Mouse (Mus musculus) G1E-ER4 (cell line): ENCODE data around the gene Tcf7l1. TPM values are rescaled to one million over a fixed set of nuclear protein-coding genes. Genes with fewer than 3 reads are reported as not detected.

ENCODE experiments used
- GATA1 ChIP-seq: IDR thresholded peaks from one replicate; pipeline ENCODE4 v1.8.0; 2012; ENCODE audit warnings: low read length, inconsistent platforms
- polyA plus RNA-seq: library from polyadenylated mRNA; stranded (reverse); fragments of >175 nt; gene quantifications from 2 replicates; pipeline ENCODE4 v1.2.3, GENCODE M21; 2012

Tcf7l1 gene
- not detected in 2 replicates for polyA plus RNA-seq

DNA sequence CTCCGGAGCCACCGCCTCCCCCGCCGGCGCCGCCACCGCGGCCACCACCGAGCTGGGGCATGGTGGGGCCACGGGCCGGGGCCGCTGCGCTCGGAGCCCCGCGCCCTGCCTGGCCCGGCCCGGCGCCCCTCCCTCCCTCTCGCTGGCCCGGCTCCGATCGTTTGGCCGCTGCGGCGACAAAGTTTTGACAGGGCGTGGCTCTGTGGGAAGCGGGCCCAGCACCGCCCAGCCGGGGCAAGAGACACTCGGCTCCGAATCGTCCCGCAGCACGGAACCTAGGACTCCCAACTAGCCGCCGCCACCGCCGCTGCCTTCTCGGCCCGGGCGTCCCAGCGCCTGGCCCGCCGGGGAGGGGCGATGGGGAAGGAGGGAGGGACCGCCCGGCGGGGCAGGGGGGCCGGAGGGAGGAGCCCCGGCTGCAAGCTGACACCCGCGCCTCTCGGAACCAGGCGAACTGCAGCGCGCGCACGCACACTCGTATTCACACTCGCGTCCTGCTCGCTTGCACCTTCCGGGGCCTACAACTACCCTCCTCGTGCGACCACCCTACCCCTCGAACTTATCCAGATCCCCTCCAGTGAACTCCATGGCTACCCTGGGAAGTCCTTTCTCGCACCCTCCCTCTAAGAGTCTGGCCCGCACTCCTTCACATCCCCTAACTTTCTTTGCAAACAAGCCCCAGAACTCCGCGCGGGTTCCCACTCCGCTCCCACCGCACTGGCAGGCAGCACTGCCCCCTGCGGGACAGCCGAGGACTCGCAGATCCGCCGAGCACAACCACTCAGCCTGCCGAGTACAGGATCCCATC is at the start of gene Tcf7l1:
Gene Tcf7l1, minus strand, starts transcription at position 363 of the 808 bp plus-strand sequence.
- TF ChIP-seq GATA1: no peak

DNA sequence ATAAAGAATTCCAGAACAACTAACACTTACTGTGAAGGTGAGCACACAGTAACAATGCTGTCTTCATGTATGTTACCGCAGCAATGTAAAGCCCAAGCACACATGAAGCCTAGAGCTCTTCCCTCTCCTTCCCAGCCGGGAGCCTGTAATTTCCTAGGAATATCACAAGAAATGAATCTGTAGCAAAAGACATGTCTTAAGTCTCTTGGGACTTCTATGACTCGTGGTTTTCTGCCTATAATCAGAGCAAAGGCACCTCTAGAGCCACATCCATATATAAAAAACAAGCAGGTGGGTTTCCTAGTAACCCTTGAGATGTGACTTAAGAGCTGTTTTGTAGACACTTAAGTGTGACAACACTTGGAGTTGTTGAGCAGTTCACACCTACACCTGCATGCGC is 48.7 kb upstream of the Tcf7l1 start:
- no peak for TF ChIP-seq GATA1

DNA sequence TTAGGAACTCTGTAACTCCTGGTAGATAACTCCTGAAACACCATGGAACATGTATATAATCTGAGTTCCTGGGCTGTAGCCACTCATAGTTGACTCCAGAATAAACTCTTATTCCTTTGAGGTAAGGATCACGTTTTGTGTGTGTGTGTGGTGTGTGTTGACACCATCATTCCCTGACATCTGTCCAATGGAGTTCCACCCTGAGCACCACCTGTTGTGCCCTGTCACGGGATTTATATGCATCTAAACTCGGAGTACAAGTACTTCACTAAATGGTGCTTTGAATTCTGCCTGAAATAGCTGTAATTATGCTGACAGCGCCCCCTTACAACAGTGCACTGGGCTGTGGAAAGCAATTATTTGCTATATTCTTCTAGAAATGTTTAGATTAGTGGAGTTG is 45.5 kb upstream of the Tcf7l1 start:
- no peak for TF ChIP-seq GATA1

DNA sequence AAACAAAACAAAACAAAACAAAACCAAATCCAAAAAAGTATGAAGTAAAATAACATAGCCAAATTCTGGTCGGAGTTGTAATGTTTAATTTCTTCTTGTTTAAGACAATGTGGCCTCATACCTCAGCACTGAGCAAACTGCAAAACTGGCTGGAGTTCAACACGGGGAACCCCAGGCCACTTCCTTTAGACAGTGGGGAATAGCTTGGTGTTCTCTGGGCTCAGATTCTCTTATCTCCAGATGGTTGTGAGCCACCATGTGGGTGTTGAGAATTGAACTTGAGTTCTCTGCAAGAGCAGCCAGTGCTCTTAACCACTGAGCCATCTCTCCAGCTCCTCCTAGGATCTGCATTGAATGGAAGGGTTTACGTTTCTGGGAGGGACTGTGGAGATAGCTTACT is 42.8 kb upstream of the Tcf7l1 start:
- TF ChIP-seq GATA1: no peak

DNA sequence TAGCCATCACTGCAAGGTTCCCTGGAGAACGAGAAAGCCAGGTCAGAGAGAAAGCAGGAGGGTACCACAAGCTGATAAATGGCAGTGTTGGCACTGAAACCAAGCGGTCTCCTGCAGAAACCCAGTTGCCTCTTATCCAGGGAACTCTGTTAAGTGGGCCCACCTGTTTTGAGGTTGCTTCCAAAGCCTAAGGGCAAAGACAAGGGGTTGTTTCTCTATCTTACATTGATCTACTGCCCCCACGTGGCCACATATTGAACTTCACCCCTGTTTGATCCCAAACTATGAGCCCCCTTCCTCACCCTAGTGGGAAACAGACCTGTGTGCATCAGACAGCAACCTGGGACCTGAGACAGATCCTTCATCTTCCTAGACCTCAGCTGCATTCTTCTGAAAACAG is 42.2 kb upstream of the Tcf7l1 start:
- no peak for TF ChIP-seq GATA1

DNA sequence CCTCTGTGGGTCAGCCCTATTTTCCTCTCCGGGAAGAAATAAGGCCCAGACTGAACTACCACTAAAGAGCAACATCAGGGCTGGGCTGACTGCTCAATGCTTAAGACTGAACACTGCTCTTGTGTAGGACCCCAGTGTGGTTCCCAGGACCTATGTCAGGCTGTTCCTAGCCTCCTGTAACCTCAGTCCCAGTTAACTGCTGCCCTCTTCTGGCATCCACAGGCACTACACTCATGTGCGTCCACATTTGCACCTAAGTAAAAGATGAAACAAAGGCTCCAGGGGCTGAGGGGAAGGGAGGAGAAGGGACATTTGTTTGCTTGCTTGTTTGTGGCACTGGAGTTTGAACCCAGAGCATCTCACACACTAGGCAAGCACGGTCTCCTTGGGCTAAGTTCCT is 39.8 kb upstream of the Tcf7l1 start:
- no peak for TF ChIP-seq GATA1

DNA sequence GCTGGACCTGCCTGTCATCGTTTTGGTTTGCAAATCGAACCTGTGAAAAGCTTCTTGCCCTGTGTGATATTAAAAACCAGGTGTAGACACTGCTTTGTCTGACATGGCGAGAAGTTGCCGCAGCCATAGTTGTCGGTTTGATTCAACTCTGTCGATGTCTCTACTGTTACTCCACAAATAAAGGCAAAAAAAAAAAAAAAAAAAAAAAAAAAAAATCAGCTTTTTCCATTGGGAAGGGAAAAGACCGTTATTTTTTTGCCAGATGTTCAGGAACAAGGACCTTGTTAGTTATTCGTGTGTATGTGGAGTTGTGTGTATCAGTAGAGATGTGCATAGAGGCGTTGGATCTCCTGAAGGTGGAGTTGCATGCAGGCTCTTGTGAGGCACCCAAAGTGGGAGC is 36.7 kb upstream of the Tcf7l1 start:
- TF ChIP-seq GATA1: no peak

DNA sequence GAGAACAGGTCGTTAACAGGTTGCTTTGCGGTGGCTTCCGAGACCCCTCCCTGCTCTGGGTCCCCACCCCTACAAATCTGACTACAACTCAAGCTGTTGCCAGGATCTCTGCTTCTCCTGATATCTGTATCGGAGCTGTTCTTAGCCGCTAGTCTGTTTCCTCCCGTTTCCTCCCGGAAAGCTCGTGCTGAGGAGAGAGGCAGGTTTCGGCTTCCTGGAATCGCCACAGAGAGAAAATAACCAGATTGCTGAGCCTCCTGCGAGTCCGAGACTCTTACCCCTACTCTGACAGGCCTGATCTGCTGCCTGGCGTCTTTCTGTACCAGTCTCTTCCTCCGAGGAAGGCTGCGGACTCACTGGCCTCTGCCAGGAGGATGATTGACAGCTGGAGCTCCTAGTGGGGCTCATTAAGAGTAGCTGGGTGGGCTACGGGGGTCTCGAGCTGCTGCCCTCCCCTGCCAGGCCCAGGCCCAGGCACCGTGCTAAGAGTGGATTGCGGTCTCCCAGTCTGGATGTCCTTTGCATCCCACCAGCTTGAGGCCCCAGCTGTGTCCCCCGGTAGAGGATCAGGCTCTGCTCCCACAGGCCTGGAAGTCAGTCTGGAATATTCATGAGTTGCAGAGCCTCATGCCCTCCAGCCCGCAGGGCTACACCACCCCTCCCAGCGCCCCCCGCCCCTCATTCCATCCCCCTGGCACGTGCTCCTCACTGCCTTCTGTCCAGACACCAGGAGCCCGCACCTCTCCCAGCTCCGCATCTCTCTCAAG is 36.1 kb upstream of the Tcf7l1 start:
- no peak for TF ChIP-seq GATA1

DNA sequence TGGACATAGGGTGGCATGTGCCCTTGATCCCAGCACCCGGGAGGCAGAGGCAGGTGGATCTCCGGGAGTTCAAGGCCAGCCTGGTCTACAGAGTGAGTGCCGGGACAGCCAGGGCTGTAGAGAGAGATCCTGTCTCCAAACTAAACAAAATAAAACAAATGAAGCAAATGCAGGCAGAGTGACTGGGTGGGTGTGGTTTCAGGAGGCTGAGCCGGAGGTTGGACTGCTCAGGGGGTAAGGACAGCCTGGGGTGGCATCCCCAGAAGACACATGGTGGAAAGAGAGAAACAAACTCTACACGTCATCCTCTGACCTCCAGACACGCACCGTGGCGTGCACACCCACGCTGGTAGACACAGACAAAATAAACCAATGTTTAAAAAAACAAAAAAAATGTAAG is 24.4 kb upstream of the Tcf7l1 start:
- TF ChIP-seq GATA1: no peak

DNA sequence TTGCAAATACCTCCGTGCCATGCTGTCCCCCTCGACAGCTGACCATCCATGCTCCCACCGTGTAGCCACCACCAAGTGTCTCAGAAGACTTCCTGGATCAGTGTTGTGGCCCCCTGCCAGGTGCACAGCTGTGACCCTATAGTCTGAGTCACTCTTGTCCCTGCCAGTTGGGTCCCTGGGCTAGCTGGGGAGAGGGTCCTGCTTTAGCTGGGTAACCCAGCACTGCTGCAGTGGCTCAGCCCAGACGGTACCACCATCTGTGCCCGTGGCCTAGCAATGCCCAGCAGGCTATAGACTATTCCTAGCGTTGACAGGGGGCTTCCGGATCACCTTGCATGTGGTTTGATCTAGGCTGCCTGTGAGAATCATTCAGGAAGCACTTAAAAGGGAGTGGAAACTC is 21.2 kb upstream of the Tcf7l1 start:
- no peak for TF ChIP-seq GATA1

DNA sequence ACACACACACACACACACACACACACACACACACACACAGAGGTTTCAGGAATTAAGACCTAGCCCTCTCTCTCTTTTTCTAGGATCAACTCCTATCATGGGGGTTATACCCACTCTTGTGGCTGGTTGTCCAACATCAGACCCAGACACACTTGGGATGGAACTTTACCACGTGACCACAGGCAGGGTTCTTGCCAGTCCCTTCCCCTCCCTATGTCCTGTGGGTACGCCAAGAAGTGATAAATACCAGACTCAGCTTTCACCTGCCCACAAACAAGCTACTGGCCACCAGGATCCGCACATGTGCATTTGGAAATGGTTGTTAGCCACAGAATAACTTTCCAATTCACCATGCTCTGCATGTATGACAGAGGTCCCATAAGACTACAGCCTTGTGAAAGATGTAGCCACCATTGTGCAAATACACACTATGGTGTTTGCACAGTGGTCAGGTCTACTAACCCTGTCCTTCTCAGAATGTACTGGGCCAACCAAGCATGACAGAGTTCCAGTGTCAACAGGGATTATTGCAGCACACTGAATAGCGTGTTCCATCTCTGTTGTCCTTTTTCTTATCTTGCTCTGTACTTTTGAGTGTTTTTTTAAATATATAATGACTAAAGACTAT is 20.6 kb upstream of the Tcf7l1 start:
- TF ChIP-seq GATA1: no peak

DNA sequence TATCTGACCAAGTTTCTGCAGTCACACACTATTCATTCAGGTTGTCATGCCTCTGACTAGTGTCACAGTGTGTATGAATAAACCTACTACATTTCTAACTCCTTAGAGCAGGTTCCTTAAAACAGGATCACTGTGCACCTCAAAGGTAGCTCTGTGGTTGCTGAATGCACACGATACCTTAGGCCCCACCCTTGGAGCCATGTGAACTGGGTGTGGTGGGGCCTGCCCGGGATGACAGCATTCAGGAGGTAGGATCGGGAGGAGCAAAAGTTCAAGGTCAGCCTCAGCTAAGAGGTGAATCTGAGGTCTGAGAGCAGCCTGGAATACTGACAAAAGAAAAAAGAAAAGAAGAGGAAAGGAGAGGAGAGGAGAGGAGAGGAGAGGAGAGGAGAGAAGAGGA is 19.3 kb upstream of the Tcf7l1 start:
- TF ChIP-seq GATA1: no peak

DNA sequence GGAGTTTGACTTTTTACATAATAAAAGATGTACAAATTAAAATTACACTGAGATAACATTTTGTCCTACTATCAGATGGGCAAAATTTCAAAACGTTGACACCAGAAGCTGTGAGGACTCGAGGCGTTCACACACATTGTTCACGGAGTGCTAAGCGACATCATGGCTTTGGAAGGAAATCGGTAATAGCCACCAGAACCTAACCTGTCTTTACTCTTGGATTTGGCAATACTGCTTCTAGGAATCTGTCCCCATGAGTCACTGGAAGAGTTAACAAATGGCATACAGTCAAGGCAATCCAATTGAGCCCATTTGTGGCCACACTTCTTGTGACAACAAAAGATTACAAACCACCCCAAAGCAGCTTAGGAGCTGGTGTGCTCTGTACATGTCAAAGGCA is 14.6 kb upstream of the Tcf7l1 start:
- no peak for TF ChIP-seq GATA1

DNA sequence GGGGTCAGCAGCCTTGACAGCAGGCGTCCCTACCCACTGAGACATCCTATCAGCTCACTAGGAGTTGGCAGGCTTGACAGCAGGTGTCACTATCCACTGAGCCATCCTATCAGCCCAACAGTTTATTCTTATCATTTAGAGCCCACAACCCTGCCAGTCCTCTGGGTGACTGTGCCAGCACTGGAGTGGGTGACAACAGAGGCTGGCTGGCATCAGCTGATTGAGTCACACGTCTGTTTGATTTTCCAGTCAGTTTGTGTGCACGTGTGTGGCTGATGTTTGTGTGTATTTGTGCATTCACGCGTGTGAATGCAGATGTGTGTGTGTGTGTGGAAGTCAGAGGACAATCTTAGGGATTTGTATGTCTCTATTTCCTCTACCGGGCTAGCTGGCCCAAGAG is 13.1 kb upstream of the Tcf7l1 start:
- TF ChIP-seq GATA1: no peak

DNA sequence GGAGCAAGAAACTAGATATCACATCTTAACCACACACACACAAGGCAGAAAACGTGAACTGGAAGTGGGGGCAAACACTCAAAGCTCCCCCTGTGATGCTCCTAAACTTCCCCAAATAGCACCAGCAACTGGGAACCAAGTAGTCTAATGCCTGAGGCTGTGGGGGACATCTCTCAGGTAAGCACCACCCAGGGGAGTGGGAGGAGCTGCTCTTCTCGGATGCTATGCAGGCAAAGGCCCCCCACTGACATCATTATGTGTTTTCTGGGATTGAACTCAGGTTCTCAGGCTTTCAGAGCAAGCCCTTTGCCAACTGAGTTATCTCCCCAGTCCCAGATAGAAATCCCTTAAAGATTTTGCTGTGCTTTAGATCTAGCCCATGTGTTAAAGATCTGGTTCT is 11.6 kb upstream of the Tcf7l1 start:
- TF ChIP-seq GATA1: no peak

DNA sequence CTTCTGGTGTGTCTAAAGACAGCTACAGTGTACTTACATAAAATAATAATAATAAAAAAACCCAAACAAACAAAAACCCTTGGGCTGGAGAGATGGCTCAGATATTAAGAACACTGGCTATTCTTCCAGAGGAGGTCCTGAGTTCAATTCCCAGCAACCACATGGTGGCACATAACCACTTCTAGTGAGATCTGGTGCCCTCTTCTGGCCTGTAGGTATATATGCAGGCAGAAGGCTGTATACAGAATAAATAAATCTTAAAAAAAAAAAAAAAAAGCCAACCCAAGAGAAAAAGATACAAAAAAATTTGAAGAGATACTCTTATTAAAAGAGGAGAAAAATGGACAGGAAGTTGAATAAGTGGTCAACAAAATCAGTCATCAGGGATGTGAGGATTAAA is 8.7 kb upstream of the Tcf7l1 start:
- TF ChIP-seq GATA1: no peak
